Mouse (Mus musculus) layer of hippocampus, postnatal 10 days (tissue): ENCODE measurements at regions not wholly inside any gene's neighbourhood (a gene's known extent, or its start where the extent isn't known, plus 50 kb on each side); places are given as distances from the start of the nearest gene placed in this dataset.

Experiments used
- DNase-seq, 2 experiments: peaks; one replicate each; pipeline ENCODE4 v3.0.0; 2021; ENCODE audit warnings: low spot score in 2 of 2

DNA sequence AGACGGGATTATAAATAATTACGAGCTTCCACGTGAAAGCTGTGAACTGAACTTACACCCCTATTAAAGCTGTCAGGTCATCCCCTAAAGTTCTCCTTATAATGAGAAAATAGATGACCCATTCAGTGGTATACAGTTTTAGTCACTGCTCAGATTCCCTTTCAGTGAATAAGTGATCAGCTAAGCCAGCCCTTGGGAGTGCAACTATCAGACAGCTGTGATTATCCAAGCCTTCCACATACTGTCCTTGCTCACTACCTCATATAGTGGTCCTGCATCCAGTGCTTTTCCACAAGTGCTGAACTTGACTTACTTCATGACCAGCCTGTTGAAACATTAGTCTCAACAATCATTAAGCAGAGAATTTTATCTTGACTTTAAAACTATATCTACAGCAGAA, 131.2 kb upstream of the Tle1 start:
- no peak for DNase-seq

- no peak for DNase-seq
Measured at GRCm38 (mm10) chr4:72329026-72329390, 128.3 kb upstream of the Tle1 start.

DNA sequence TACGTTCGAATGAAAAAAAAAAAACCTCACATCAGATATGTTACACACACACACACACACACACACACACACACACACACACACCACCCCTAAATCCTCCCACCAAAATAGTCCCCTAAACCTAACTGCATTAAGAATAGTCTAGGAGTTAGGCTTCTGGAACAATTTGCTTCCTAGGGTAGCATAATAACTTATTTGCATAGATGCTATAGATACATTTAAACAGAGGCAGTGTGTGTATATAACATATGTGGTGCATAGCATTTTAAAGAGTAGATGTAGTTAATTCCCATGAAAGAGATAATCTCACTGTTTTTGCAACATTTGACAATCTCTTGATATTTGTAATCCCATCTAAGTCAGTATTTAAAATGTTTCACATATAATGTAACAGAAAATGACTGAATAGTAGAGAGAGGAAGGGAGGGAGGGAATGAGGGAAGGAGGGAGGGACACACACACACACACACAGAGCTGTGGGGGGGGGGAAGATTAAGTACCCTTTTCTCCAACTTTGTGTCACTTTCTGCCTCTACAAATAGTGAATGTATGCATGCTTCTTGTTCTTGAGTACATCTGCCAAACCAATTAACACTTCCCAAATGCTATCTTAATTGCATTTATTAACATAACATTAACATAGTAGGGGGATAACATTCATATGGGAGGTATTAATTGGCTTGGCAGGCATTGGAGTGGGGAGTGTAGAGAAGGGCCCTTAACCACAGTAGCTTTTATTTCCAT, 127.7 kb upstream of the Tle1 start:
- DNase-seq: no peak

DNA sequence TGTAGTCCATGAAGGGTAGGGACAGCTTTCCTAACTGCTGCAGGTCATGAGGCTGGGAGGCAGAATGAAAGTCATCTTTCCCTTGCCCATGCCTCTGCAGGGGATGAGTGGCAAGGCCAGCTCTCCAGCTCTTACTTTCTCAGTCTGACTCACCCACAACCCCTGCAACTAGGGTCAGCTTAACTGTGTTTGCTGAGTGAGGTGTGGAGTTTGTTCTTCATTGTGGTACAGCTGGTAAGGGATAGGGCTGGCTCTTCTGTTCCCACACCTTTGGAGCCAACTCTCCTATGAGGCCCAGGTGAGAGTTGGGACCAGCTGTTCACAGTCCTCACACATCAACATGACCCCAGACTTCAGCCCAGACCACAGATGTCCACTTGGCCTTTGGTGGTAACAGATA, 124.2 kb upstream of the Tle1 start:
- DNase-seq: no peak

GRCm38 (mm10) chr4:72285112-72285675, 84.5 kb upstream of the Tle1 start:
- DNase-seq: no peak

GRCm38 (mm10) chr4:72250531-72250930, 49.8 kb upstream of the Tle1 start:
- DNase-seq: no peak
